Mouse (Mus musculus): ENCODE data around the gene Eln. TPM values are rescaled to one million over a fixed set of nuclear protein-coding genes. Genes with fewer than 3 reads are reported as not detected.

The Eln gene
- polyA plus RNA-seq, 1 experiment from 2014 or later = 340 TPM

DNA sequence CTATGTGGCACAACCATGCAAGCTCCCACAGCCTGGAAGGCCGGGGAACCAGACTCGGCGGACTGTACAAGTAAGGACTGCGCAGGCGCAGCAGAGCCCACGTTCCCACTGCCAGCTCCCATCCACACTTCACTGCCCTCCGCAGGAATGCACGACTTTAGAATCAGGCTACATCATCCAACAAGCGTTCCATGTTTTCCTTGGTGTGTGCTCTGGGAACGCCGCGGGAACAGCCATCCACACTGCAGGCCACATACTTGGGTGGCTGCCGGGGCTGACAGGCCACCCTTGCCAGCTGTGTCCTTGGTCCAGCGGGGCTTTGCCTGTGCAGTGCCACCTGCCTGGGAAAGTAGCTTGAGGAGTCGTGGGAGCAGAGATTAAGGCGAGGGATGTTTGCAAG lies 18.3 kb upstream of the Eln start:
- WGBS = 72% methylated on average over 16 of the region's 16 CpGs

DNA sequence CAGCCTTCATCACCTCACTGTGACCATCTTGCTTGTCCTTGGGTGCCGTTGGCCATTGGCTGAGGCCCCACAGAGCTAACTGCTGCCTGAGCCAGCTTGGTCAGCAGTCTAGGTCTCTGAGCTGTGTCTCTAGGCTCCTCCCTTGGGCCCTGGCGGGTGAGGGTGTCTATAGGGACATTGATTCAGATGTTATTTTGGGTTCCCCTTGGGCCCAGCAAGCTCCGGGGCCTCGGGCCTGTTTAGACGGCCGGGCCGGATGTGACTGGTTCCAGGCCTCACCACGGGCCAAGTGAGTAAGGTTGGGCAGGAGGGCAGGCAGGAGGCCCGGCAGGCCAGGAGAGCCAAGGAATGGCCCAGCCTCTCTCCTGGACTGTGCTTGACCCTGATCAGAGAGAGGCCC lies 16.2 kb upstream of the Eln start:
- Histone ChIP-seq H3K36me3 (ENCODE audit: control insufficient read depth, insufficient read depth, low read length) (no peaks in the 10 kb centered on the region), H3K4me1 (replicated peaks; ENCODE audit: control insufficient read depth, insufficient read depth) (no peaks in the 10 kb centered on the region), H3K27me3 (ENCODE audit: control insufficient read depth, insufficient read depth, low read length) (no peaks in the 10 kb centered on the region), H3K9me3 (ENCODE audit: control insufficient read depth, low read length) (no peaks in the 10 kb centered on the region), H3K4me3 (ENCODE audit: low read depth, low read length) (no peak overlapping the region), H3K4me2 (replicated peaks; ENCODE audit: low read depth) (no peak overlapping the region), H3K9ac (ENCODE audit: low read length) (no peak overlapping the region), H3K27ac (replicated peaks) (no peak overlapping the region)
- DNase-seq (ENCODE audit: low spot score) (no peak), ATAC-seq (ENCODE audit: low FRiP score, low TSS enrichment) (no peak; the same call in 1 of the 2 replicates)
- no peak for TF ChIP-seq EP300 (optimal IDR thresholded peaks at IDR 0.05)
- TF ChIP-seq CTCF (IDR thresholded peaks at IDR 0.05; ENCODE audit: low read depth) = no peak
- 66% methylated on average over 9 of the region's 9 CpGs for WGBS

More for the DNA sequence above, 18.3 kb upstream of the Eln start:
- Histone ChIP-seq H3K4me1 (replicated peaks; ENCODE audit: control insufficient read depth, insufficient read depth) (no peaks in the 10 kb centered on the region), H3K9ac (ENCODE audit: low read length) (no peak overlapping the region), H3K27ac (replicated peaks) (no peak overlapping the region), H3K4me3 (ENCODE audit: low read depth, low read length) (no peak overlapping the region), H3K9me3 (ENCODE audit: control insufficient read depth, low read length) (no peaks in the 10 kb centered on the region), H3K4me2 (replicated peaks; ENCODE audit: low read depth) (no peak overlapping the region), H3K36me3 (ENCODE audit: control insufficient read depth, insufficient read depth, low read length) (no peaks in the 10 kb centered on the region), H3K27me3 (ENCODE audit: control insufficient read depth, insufficient read depth, low read length) (no peaks in the 10 kb centered on the region)
- ATAC-seq (ENCODE audit: low FRiP score, low TSS enrichment) (no peak), DNase-seq (ENCODE audit: low spot score) (no peak)
- no peak for TF ChIP-seq CTCF (IDR thresholded peaks at IDR 0.05; ENCODE audit: low read depth)
- no peak for TF ChIP-seq EP300 (optimal IDR thresholded peaks at IDR 0.05)

DNA sequence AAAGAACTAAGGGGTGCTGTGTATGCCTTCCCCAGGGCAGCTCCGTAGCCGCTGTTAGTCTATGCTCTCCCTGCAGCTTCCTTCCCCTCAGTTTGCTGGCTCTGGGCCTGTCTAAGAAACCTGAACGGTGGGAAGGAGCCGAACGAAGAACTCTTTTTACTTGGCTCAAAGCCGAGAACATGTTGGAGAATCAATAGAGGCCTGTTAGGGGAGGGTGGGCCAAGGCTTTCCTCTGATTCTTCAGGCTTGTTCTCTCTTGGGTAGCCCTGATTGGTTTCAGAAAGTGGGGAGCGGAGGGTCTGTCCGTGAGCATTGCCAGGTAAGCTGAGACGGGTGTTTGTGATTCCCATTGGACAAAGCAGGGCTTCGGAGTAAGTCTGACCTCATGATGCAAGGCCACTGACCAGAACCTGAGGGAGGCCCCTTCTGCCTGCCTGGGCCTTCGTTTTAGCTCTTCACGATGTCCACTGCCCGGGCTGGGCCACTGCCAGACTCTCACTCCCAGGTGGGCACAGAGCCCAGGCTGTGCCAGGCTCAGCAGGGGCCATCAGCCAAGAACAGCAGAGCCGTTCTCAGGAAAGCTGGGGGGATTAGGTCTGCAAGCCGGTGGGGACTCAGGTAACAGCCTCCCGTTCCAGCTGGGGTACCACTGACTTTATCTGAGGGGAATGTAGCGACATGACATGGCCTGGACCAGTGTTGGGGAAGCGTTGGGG lies 14.4 kb upstream of the Eln start:
- Histone ChIP-seq H3K4me3 (ENCODE audit: low read depth, low read length) (no peak overlapping the region), H3K27me3 (ENCODE audit: control insufficient read depth, insufficient read depth, low read length) (no peaks in the 10 kb centered on the region), H3K27ac (replicated peaks) (peak overlapping the region; percentile 49), H3K4me2 (replicated peaks; ENCODE audit: low read depth) (no peak overlapping the region), H3K36me3 (ENCODE audit: control insufficient read depth, insufficient read depth, low read length) (no peaks in the 10 kb centered on the region), H3K4me1 (replicated peaks; ENCODE audit: control insufficient read depth, insufficient read depth) (no peaks in the 10 kb centered on the region), H3K9me3 (ENCODE audit: control insufficient read depth, low read length) (no peaks in the 10 kb centered on the region), H3K9ac (ENCODE audit: low read length) (no peak overlapping the region)
- 52% methylated on average over 18 of the region's 18 CpGs for WGBS
- ATAC-seq (ENCODE audit: low FRiP score, low TSS enrichment) (no peak; the same call in 1 of the 2 replicates), DNase-seq (ENCODE audit: low spot score) (peak; percentile 38)
- TF ChIP-seq EP300 (optimal IDR thresholded peaks at IDR 0.05) (no peak), CTCF (IDR thresholded peaks at IDR 0.05; ENCODE audit: low read depth) (no peak)

DNA sequence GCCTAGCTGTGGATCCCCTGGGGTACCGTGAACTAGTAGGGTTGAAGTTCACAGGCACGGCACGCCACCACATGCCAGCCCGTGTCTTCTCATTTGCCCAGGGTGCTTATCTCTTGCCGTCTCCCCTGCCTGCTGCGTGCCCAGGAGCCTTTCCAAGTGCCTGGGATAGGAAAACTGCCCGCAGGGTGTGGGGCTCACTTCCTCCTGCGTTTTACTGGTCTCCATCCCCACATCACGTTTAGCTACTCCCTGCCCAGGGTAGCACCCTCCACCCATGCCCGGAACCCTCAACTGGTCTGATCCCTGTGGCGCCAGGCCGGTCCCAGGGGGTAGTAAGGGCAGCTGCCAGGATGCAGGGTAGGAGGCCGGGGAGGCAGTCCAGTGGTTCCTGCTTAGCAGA lies 8.9 kb upstream of the Eln start:
- WGBS = 46% methylated on average over 13 of the region's 13 CpGs
- DNase-seq (ENCODE audit: low spot score) (no peak), ATAC-seq (ENCODE audit: low FRiP score, low TSS enrichment) (no peak)
- Histone ChIP-seq H3K9ac (ENCODE audit: low read length) (no peak overlapping the region), H3K4me2 (replicated peaks; ENCODE audit: low read depth) (no peak overlapping the region), H3K27ac (replicated peaks) (no peak overlapping the region), H3K27me3 (ENCODE audit: control insufficient read depth, insufficient read depth, low read length) (no peaks in the 10 kb centered on the region), H3K9me3 (ENCODE audit: control insufficient read depth, low read length) (no peaks in the 10 kb centered on the region), H3K36me3 (ENCODE audit: control insufficient read depth, insufficient read depth, low read length) (no peaks in the 10 kb centered on the region), H3K4me3 (ENCODE audit: low read depth, low read length) (no peak overlapping the region), H3K4me1 (replicated peaks; ENCODE audit: control insufficient read depth, insufficient read depth) (no peaks in the 10 kb centered on the region)
- TF ChIP-seq EP300 (optimal IDR thresholded peaks at IDR 0.05) = no peak
- TF ChIP-seq CTCF (IDR thresholded peaks at IDR 0.05; ENCODE audit: low read depth) = no peak

DNA sequence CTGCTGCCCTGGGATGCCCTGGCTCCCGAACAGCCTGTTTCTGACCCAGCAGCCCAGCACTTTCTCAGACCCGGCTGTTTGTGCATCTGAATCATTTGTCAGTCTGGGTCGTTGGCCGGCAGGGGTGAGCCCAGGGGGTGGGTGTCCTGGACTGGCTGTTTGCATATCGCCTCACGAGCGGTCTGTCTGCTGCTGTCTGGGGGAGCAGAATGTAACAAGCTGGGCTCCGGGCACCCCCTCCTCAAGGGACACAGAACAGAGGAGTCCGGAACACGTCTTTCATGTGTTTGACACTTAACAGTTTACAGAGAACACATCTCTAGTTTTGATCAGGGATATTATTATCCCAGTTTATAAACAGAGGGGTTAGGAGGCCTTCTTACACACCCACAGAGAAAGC lies 7.0 kb upstream of the Eln start:
- WGBS = 31% methylated on average over 10 of the region's 10 CpGs
- no peaks in the 10 kb centered on the region for H3K9me3 ChIP-seq (ENCODE audit: control insufficient read depth, low read length)
- H3K4me2 ChIP-seq (replicated peaks; ENCODE audit: low read depth) = no peak overlapping the region
- no peak overlapping the region for H3K9ac ChIP-seq (ENCODE audit: low read length)
- H3K36me3 ChIP-seq (ENCODE audit: control insufficient read depth, insufficient read depth, low read length) = no peaks in the 10 kb centered on the region
- DNase-seq (ENCODE audit: low spot score) (no peak), ATAC-seq (ENCODE audit: low FRiP score, low TSS enrichment) (peak; percentile 69; the same call in 1 of the 2 replicates)
- no peak overlapping the region for H3K4me3 ChIP-seq (ENCODE audit: low read depth, low read length)
- no peaks in the 10 kb centered on the region for H3K4me1 ChIP-seq (replicated peaks; ENCODE audit: control insufficient read depth, insufficient read depth)
- H3K27ac ChIP-seq (replicated peaks) = no peak overlapping the region
- TF ChIP-seq EP300 (optimal IDR thresholded peaks at IDR 0.05) (no peak), CTCF (IDR thresholded peaks at IDR 0.05; ENCODE audit: low read depth) (no peak)
- no peaks in the 10 kb centered on the region for H3K27me3 ChIP-seq (ENCODE audit: control insufficient read depth, insufficient read depth, low read length)

DNA sequence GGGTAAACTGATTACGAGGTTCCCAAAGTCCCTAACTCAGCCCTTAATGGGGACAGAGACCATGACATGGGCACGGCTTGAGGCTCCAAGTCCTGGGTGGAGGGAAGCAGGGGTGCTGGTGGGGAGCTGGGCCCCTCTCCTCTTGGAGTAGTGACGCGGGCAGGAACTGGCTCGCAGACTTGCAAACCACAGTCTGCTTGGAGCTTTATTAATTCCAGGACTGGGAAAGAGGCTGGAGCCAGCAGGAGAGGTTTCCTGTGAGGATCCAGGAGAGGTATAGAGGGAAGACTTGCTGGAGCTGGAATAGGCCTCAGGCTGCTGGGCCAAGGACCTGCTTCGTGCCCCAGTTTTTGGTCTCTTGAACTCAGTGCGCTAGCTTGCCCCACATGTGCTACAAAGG lies 3.3 kb upstream of the Eln start:
- DNase-seq (ENCODE audit: low spot score) (no peak), ATAC-seq (ENCODE audit: low FRiP score, low TSS enrichment) (no peak)
- Histone ChIP-seq H3K36me3 (ENCODE audit: control insufficient read depth, insufficient read depth, low read length) (no peaks in the 10 kb centered on the region), H3K27ac (replicated peaks) (no peak overlapping the region), H3K4me3 (ENCODE audit: low read depth, low read length) (no peak overlapping the region), H3K9me3 (ENCODE audit: control insufficient read depth, low read length) (no peaks in the 10 kb centered on the region), H3K27me3 (ENCODE audit: control insufficient read depth, insufficient read depth, low read length) (no peaks in the 10 kb centered on the region), H3K9ac (ENCODE audit: low read length) (no peak overlapping the region), H3K4me2 (replicated peaks; ENCODE audit: low read depth) (no peak overlapping the region), H3K4me1 (replicated peaks; ENCODE audit: control insufficient read depth, insufficient read depth) (no peaks in the 10 kb centered on the region)
- 85% methylated on average over 7 of the region's 7 CpGs for WGBS
- TF ChIP-seq CTCF (IDR thresholded peaks at IDR 0.05; ENCODE audit: low read depth) (no peak), EP300 (optimal IDR thresholded peaks at IDR 0.05) (no peak)
